Mouse (Mus musculus) liver, adult 2 months (tissue): ENCODE measurements around the gene Rnf128. TPM values are rescaled to one million over a fixed set of nuclear protein-coding genes. Genes with fewer than 3 reads are reported as not detected.

Experiments
- DNase-seq: peaks from one replicate; pipeline ENCODE4 v3.0.0-alpha.2; 2011; ENCODE audit warnings: low read depth, low spot score; ENCODE audit errors: extremely low read depth
- H3K27ac ChIP-seq: fragments of 200-500 bp; replicated peaks from 2 replicates; pipeline ENCODE4 v1.5.1; 2012; ENCODE audit warnings: low read depth, mild to moderate bottlenecking, control low read depth, inconsistent platforms, low read length; ENCODE audit not compliant: insufficient read depth
- H3K27me3 ChIP-seq: fragments of 200-500 bp; 2 replicates; pipeline ENCODE4 v1.6.1; 2012; ENCODE audit warnings: mild to moderate bottlenecking, moderate library complexity, low read length, inconsistent platforms; ENCODE audit not compliant: control insufficient read depth, insufficient read depth
- H3K36me3 ChIP-seq: fragments of 200-500 bp; 2 replicates; pipeline ENCODE4 v1.6.1; 2012; ENCODE audit warnings: low read length, inconsistent platforms; ENCODE audit not compliant: control insufficient read depth, insufficient read depth
- H3K4me1 ChIP-seq: fragments of 200-500 bp; 2 replicates; pipeline ENCODE4 v1.6.1; 2011; ENCODE audit warnings: low read length; ENCODE audit not compliant: control insufficient read depth, insufficient read depth
- H3K4me3 ChIP-seq: fragments of 200-500 bp; 2 replicates; pipeline ENCODE4 v1.5.1; 2011; ENCODE audit warnings: low read depth, mild to moderate bottlenecking, control low read depth, low read length, moderate library complexity; ENCODE audit not compliant: insufficient read depth
- H3K79me2 ChIP-seq: fragments of 200-500 bp; 2 replicates; pipeline ENCODE4 v1.6.1; 2012; ENCODE audit warnings: inconsistent platforms, mild to moderate bottlenecking, low read length, moderate library complexity; ENCODE audit not compliant: control insufficient read depth, insufficient read depth
- H3K9ac ChIP-seq: fragments of 200-500 bp; 2 replicates; pipeline ENCODE4 v1.6.1; 2012; ENCODE audit warnings: low read depth, mild to moderate bottlenecking, control low read depth, inconsistent platforms, low read length
- CTCF ChIP-seq: fragments of 200-500 bp; IDR thresholded peaks from 2 replicates; pipeline ENCODE4 v1.5.1; 2011; ENCODE audit warnings: low read depth, low read length, control low read depth
- POLR2A ChIP-seq: fragments of 200-500 bp; IDR thresholded peaks from 2 replicates; pipeline ENCODE4 v1.6.1; 2011; ENCODE audit warnings: low read length, control low read depth; ENCODE audit not compliant: insufficient read depth; ENCODE audit errors: extremely low read depth
- WGBS: fragments of 180-500 bp; shearing (Covaris S2); methylation state at CpG from one replicate; pipeline ENCODE4 v1.1.7; 2018; 5-methylcytosine and 5-hydroxymethylcytosine counted together
- polyA plus RNA-seq: library from polyadenylated mRNA; depleted of rRNA; stranded (reverse); fragments of >200 nt; gene quantifications from 2 replicates; pipeline ENCODE4 v1.2.3, GENCODE M21; 2012
- total RNA-seq: library from RNA; depleted of rRNA; stranded (reverse); fragments of >200 nt; gene quantifications from 2 replicates; pipeline ENCODE4 v1.2.3, GENCODE M21; 2014

Gene Rnf128
- total and polyA plus RNA-seq, 2 experiments = 40.3 to 84.5 TPM

DNA sequence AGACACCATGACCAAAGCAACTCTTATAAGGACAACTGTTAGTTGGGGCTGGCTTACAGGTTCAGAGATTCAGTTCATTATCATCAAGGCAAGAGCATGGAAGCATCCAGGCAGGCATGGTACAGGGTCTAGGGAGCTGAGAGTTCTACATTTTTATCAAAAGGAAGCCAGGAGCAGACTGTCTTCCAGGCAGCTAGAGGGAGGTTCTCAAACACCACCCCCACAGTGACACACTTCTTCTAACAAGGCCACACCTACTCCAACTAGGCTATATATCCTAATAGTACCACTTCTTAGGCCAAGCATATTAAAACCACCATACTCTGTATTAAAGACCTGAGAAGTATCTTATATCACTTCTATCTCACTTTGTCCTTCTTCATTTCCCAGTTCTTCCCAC lies 33.4 kb upstream of the Rnf128 start:
- Histone ChIP-seq H3K4me3 (no peak overlapping the region), H3K9ac (no peak overlapping the region), H3K36me3 (no peaks in the 10 kb centered on the region), H3K27ac (no peak overlapping the region), H3K4me1 (no peaks in the 10 kb centered on the region), H3K79me2 (no peaks in the 10 kb centered on the region), H3K27me3 (no peaks in the 10 kb centered on the region)
- no peak for DNase-seq
- TF ChIP-seq CTCF (no peak), POLR2A (no peak)

DNA sequence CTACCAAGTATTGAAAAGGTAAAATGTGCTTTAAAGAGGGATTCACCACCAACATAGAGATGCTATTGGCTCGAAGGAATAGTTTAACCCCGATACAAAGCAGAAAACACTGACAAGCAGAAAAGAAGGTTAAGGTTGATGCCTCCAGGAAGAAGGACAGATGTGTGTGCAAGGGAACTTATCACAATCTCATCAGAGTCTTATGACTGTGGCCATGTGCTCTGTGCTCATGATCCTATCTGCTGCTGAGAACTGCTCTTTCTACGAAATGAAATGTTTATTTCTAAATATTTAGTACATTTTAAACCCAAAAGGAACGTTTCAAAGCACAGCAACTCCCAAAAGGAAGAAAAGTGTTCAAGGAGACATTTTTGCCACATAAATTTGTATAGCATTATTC lies 30.8 kb upstream of the Rnf128 start:
- H3K27ac ChIP-seq = no peak overlapping the region
- H3K79me2 ChIP-seq = no peaks in the 10 kb centered on the region
- DNase-seq = no peak
- WGBS = 80% methylated on average over 4 of the region's 4 CpGs
- no peaks in the 10 kb centered on the region for H3K36me3 ChIP-seq
- no peaks in the 10 kb centered on the region for H3K4me1 ChIP-seq
- H3K27me3 ChIP-seq = no peaks in the 10 kb centered on the region
- TF ChIP-seq CTCF (no peak), POLR2A (no peak)
- no peak overlapping the region for H3K4me3 ChIP-seq
- no peak overlapping the region for H3K9ac ChIP-seq

DNA sequence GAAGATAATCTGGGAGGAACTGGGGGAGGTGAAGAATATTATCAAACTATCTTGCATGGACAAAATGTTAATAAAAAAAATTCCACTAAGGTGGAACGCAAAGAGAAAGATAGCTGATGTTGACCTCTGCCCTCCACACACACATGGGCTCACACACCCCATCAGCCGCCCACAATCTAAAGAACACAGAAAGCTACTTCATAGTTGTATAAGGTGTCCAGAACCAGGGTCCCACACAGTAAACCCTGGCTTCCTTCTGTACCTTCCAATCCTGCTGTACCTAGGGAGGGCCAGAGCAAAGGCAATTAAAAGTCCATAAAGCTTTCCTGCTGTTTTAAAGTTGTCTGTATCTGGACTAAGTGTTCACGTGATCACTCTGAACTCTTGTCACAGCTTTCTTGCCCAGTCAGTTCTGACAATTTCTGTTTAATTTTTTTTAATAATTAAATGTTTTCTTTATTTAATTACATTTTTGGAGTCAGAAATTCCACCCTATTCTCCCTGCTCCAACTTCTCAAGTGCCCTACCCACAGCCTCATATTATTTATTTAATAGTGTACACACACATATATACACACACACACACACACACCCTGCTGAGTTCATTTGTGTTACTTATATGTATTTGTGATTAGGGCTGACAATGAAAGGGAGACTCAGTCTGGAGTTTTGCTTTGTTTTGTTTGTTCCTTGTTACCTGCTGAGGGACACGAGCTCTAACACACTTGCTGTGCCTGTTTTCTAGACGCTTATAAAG lies 25.3 kb upstream of the Rnf128 start:
- WGBS = 82% methylated on average over 5 of the region's 5 CpGs
- H3K9ac ChIP-seq = no peak overlapping the region
- H3K36me3 ChIP-seq = no peaks in the 10 kb centered on the region
- no peaks in the 10 kb centered on the region for H3K27me3 ChIP-seq
- H3K4me1 ChIP-seq = no peaks in the 10 kb centered on the region
- no peak for DNase-seq
- no peak for TF ChIP-seq CTCF
- TF ChIP-seq POLR2A = no peak
- no peak overlapping the region for H3K27ac ChIP-seq
- no peak overlapping the region for H3K4me3 ChIP-seq
- H3K79me2 ChIP-seq = no peaks in the 10 kb centered on the region

DNA sequence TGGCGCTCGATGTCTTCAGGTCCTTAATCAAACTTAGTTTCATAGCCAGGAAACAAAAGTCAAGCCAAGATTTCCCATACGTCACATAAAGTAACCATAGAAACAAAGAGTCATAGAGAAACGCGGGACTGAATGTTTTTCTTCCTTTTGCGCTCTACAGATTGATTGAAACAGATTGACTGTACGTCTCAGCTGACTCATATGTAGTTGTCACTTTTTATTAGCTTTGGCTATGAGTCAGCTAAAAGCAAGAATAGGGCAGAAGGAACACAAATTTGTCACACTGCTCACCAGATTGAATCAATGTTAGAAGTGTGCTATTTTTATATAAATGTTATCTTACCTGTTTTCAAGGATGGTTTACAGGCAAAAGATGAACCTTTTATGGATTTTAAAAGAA lies 19.4 kb upstream of the Rnf128 start:
- no peak for DNase-seq
- Histone ChIP-seq H3K27me3 (no peaks in the 10 kb centered on the region), H3K79me2 (no peaks in the 10 kb centered on the region), H3K9ac (no peak overlapping the region), H3K4me1 (no peaks in the 10 kb centered on the region), H3K4me3 (no peak overlapping the region), H3K27ac (no peak overlapping the region), H3K36me3 (no peaks in the 10 kb centered on the region)
- WGBS = 67% methylated on average over 7 of the region's 7 CpGs
- no peak for TF ChIP-seq POLR2A
- no peak for TF ChIP-seq CTCF

DNA sequence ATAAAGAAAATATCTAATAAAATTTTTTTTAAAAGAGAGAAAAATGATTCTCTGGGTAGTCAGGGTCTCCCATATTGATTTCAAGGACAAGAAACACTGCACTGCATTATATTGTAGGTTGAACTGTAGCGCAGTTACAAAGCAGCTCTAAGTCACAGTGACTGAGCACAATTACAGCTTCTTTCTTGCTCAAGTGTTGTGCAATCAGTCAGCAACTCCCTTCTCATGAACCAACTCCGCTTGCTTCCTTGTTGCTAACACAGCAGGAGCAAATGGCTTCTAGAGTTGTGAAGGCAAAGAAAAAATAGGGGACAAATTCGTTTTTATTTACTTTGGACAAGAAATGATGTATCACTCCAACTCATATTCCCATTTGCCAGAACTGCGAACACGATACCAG lies 12.7 kb upstream of the Rnf128 start:
- Histone ChIP-seq H3K79me2 (no peaks in the 10 kb centered on the region), H3K36me3 (no peaks in the 10 kb centered on the region), H3K4me3 (no peak overlapping the region), H3K27me3 (no peaks in the 10 kb centered on the region), H3K9ac (no peak overlapping the region), H3K4me1 (no peaks in the 10 kb centered on the region), H3K27ac (no peak overlapping the region)
- peak; percentile 11 for DNase-seq
- WGBS = 69% methylated on average over 5 of the region's 5 CpGs
- no peak for TF ChIP-seq POLR2A

DNA sequence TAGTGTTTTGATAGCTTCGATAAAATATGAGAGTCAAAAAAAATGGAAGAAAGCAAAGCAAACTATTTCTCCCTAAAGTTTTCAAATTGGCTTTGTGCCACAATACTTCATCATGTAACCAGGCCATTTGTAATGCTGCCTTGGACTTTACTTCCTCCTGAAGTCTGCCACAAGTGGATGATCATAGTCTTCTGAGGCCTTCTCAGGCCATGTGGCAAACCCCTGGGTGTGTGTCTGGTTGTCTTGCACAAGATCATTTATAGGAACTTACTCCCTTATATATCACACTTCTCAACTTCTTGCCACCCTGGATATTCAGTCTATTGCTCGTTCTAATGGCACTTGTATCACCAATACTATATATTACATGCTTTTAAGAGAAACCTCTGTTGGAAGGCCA lies 11.0 kb upstream of the Rnf128 start:
- Histone ChIP-seq H3K27ac (no peak overlapping the region), H3K4me3 (no peak overlapping the region), H3K4me1 (no peaks in the 10 kb centered on the region), H3K79me2 (no peaks in the 10 kb centered on the region), H3K36me3 (no peaks in the 10 kb centered on the region), H3K9ac (no peak overlapping the region), H3K27me3 (no peaks in the 10 kb centered on the region)
- 90% methylated on average over 2 of the region's 2 CpGs for WGBS
- no peak for TF ChIP-seq POLR2A
- TF ChIP-seq CTCF = no peak
- DNase-seq = no peak
